ENCODE assay signal across 1 mouse cellular context in the genomic region with DNA sequence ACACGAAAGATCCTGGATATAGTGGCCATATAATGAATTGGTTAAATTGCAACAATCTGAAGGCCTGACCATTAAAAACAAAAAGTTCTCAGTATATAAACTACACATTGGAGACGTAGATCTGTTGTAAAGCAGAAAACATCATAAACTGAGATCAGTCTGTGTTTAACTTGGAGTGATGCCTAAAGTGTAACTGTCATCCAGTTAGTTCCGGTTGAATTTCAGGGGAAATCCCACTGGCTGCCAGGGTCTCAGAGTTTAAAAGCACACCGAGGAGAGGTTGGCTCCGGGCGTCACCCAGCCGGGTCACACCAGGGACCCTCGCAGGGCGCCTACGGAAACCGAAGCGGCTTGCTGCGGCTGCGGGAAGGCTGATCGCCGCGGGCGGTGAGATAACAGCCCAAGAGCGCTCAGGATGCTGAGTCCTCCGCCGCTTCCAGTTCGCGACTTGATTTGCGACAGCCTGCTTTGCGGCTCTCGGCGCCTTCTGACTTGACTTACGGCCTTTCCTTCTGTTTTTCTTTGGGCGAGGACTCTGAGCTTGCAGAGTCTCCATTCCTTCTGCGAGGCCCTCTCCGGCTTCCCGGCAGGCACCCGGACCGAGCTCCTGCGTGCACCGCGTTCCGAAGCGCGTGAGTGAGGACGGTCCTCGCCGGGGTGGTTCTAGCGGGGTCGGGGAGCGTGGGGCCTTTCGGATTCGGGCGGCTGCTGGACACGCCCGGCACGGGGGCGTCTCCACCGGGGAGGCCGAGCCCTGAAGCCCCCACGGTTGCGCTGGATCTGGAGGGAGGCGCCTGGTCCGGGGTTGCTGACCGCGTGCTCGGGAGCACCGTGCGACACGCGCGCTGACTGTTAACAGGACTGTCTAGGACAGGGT.
TF ChIP-seq lines count a peak whose summit lies in the region.

TSS of gene Rad52 (plus strand) at position 495 of the 877 bp plus-strand sequence.

TF ChIP-seq in CH12.LX, 34 proteins besides CTCF, POLR2A, EP300 and RAD21 (continued from another document):
- TF ChIP-seq CHD2 (IDR thresholded peaks at IDR 0.05; ENCODE audit: low read length) (no peak), ZNF384 (IDR thresholded peaks at IDR 0.05; ENCODE audit: low read depth, low read length) (0 out of 2 replicates have a peak, but pooled peaks have one; percentile 16), KAT2A (IDR thresholded peaks at IDR 0.05; ENCODE audit: insufficient replicate concordance, low read length) (peak; percentile 76; the same call in 1 of the 2 replicates), CHD1 (IDR thresholded peaks at IDR 0.05; ENCODE audit: low read depth, low read length) (no peak), TCF12 (IDR thresholded peaks at IDR 0.05; ENCODE audit: low read depth, low read length) (peak; percentile 85), TBP (conservative IDR thresholded peaks at IDR 0.05; ENCODE audit: low read depth, low read length) (peak; percentile 73; the same call in 1 of the 2 replicates), MXI1 (IDR thresholded peaks at IDR 0.05; ENCODE audit: low read depth, low read length) (peak; percentile 76), USF1 (IDR thresholded peaks at IDR 0.05; ENCODE audit: low read depth, low read length) (no peak), RCOR1 (conservative IDR thresholded peaks at IDR 0.05; ENCODE audit: low read depth, low read length) (no peak), MYC (IDR thresholded peaks at IDR 0.05; ENCODE audit: low read depth, low read length) (no peak), POLR2AphosphoS2 (IDR thresholded peaks at IDR 0.05; ENCODE audit: low read depth, low read length) (0 out of 2 replicates have a peak, but pooled peaks have one; percentile 54), HCFC1 (IDR thresholded peaks at IDR 0.05; ENCODE audit: low read depth, low read length) (peak; percentile 85), MAX (IDR thresholded peaks at IDR 0.05; ENCODE audit: low read length) (peak; percentile 59), MEF2A (IDR thresholded peaks at IDR 0.05; ENCODE audit: borderline replicate concordance, low read depth, low read length) (0 out of 2 replicates have a peak, but pooled peaks have one; percentile 12), ETS1 (conservative IDR thresholded peaks at IDR 0.05; ENCODE audit: low read depth, low read length) (no peak), NELFE (IDR thresholded peaks at IDR 0.05; ENCODE audit: low read depth, low read length) (peak; percentile 81), ELF1 (IDR thresholded peaks at IDR 0.05; ENCODE audit: low read depth, low read length) (peak; percentile 47), SIN3A (IDR thresholded peaks at IDR 0.05; ENCODE audit: low read length) (peak; percentile 86), ZMIZ1 (IDR thresholded peaks at IDR 0.05; ENCODE audit: low read depth, low read length) (peak; percentile 80), UBTF (IDR thresholded peaks at IDR 0.05; ENCODE audit: low read depth, low read length) (no peak), GABPA (IDR thresholded peaks at IDR 0.05; ENCODE audit: insufficient replicate concordance, low read depth, low read length) (no peak)
